Mouse (Mus musculus): ENCODE data around the gene Tmem82. TPM values are rescaled to one million over a fixed set of nuclear protein-coding genes. Genes with fewer than 3 reads are reported as not detected.

Gene Tmem82
- polyA plus RNA-seq, 1 experiment from 2014 or later = 0.32 TPM

DNA sequence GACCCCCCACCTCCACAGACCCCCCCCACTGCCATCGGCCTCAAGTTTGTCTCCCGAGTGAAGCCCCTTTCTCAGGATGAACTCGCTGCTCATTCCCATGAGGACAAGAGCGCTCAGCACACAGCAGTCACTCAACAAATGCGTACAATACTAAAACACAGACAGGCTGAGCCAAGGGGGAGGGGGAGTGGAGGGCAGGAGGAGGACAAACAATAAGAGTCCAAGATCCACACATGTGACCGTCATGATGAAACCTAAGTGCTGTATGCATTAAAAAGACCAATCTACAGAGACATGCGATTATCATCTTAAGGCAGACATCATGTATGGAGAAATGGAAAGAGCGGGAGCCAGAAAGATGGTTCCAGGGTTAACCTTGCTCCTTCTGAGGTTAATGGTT, 38.5 kb upstream of the Tmem82 start:
- ATAC-seq (ENCODE audit: insufficient number of reproducible peaks, insufficient read depth, low FRiP score, low read depth) = no peak
- whole genome bisulfite sequencing = 80% methylated on average over 8 of the region's 8 CpGs
- Histone ChIP-seq H3K27me3 (ENCODE audit: control insufficient read depth, insufficient read depth, low read length) (no peaks in the 10 kb centered on the region), H3K36me3 (ENCODE audit: control insufficient read depth, insufficient read depth, low read length) (peaks cover 14% of the 10 kb centered on the region), H3K9me3 (ENCODE audit: control insufficient read depth, low read depth, low read length) (no peaks in the 10 kb centered on the region), H3K4me2 (replicated peaks; ENCODE audit: low read depth, low read length) (no peak overlapping the region), H3K27ac (ENCODE audit: low read length) (no peak overlapping the region), H3K4me3 (ENCODE audit: low read depth, low read length) (no peak overlapping the region), H3K4me1 (ENCODE audit: control insufficient read depth, insufficient read depth, low read length) (no peaks in the 10 kb centered on the region), H3K9ac (replicated peaks; ENCODE audit: low read depth, low read length) (no peak overlapping the region)

DNA sequence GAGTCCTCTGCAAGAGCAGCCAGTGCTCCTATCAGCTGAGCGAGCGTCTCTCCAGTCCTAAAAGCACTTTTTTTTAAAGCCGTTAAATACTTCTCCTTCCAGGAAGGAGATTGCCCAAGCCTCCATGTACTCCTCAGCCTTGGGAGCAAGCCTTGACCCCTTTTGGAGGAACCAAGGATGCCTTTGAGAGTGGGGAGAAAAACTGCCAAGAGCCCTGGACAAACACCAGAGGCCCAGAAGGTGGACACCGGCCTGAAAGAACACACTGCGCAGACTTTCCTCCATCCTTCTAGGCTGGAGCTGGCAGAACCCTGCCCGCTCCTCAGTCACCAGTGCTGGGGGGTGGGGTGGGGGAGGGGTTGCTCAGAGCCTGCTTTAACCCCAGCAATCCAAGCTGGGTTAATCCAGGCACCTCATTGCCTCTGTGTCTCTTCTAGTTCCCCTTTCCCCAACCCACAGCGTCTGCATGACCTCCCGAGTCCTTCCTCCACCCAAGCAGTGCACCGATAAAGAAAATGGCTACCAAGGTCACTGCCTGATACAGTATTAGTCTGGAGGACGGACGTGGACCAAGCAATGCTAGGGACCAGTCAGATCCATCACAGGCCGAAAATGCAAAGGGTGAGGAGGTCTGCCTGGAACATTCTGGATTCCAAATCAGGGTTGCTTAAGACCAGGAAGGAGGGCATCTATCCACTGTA, 37.6 kb upstream of the Tmem82 start:
- H3K9ac ChIP-seq (replicated peaks; ENCODE audit: low read depth, low read length) = no peak overlapping the region
- no peaks in the 10 kb centered on the region for H3K9me3 ChIP-seq (ENCODE audit: control insufficient read depth, low read depth, low read length)
- no peak overlapping the region for H3K27ac ChIP-seq (ENCODE audit: low read length)
- ATAC-seq (ENCODE audit: insufficient number of reproducible peaks, insufficient read depth, low FRiP score, low read depth) = no peak
- no peak overlapping the region for H3K4me3 ChIP-seq (ENCODE audit: low read depth, low read length)
- H3K27me3 ChIP-seq (ENCODE audit: control insufficient read depth, insufficient read depth, low read length) = no peaks in the 10 kb centered on the region
- H3K4me1 ChIP-seq (ENCODE audit: control insufficient read depth, insufficient read depth, low read length) = no peaks in the 10 kb centered on the region
- WGBS = 81% methylated on average over 12 of the region's 12 CpGs
- H3K36me3 ChIP-seq (ENCODE audit: control insufficient read depth, insufficient read depth, low read length) = peaks cover 16% of the 10 kb centered on the region
- no peak overlapping the region for H3K4me2 ChIP-seq (replicated peaks; ENCODE audit: low read depth, low read length)

DNA sequence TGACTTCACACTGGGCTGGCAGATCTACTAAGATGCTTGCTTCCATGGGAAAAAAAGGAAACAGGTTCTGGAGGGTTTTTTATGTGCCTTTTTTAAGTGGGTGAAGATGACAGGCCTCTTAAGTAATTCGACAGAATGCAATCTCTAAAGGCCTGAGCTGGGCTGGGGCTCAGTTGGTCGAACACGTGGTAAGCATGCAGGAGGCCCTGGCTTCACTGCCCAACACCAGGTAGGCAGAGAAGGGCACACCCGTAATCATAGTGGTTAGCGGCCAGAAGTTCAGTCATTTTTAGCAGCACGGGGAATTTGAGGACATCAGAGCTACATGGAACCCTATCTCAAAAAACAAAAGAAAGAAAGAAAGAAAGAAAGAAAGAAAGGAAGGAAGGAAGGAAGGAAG, 36.1 kb upstream of the Tmem82 start:
- no peak for ATAC-seq (ENCODE audit: insufficient number of reproducible peaks, insufficient read depth, low FRiP score, low read depth)
- Histone ChIP-seq H3K9ac (replicated peaks; ENCODE audit: low read depth, low read length) (no peak overlapping the region), H3K4me2 (replicated peaks; ENCODE audit: low read depth, low read length) (no peak overlapping the region), H3K4me1 (ENCODE audit: control insufficient read depth, insufficient read depth, low read length) (no peaks in the 10 kb centered on the region), H3K27me3 (ENCODE audit: control insufficient read depth, insufficient read depth, low read length) (no peaks in the 10 kb centered on the region), H3K4me3 (ENCODE audit: low read depth, low read length) (no peak overlapping the region), H3K9me3 (ENCODE audit: control insufficient read depth, low read depth, low read length) (no peaks in the 10 kb centered on the region), H3K27ac (ENCODE audit: low read length) (no peak overlapping the region), H3K36me3 (ENCODE audit: control insufficient read depth, insufficient read depth, low read length) (peaks cover 9% of the 10 kb centered on the region)
- WGBS = 90% methylated on average over 6 of the region's 6 CpGs

DNA sequence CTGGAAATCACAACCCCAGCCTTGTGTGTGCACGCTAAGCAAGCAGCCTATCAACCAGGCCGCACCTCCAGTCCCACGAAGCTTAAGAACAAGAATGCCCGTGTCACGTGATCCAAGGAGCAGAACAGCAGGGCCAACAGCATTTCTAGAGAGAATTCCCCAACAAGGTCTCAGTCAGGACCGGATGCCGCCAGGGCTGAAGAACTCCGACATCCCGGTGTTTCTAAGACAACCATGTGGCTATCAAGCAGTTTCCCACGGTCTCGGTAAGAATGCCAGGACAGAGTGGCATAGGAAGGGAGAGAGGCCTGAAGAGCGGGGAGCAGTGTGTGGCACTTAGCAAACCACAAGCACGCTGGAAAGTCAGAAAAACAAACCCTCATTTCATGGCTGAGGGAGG, 35.4 kb upstream of the Tmem82 start:
- H3K4me1 ChIP-seq (ENCODE audit: control insufficient read depth, insufficient read depth, low read length) = no peaks in the 10 kb centered on the region
- no peak overlapping the region for H3K9ac ChIP-seq (replicated peaks; ENCODE audit: low read depth, low read length)
- no peak overlapping the region for H3K27ac ChIP-seq (ENCODE audit: low read length)
- H3K27me3 ChIP-seq (ENCODE audit: control insufficient read depth, insufficient read depth, low read length) = no peaks in the 10 kb centered on the region
- H3K9me3 ChIP-seq (ENCODE audit: control insufficient read depth, low read depth, low read length) = no peaks in the 10 kb centered on the region
- H3K4me2 ChIP-seq (replicated peaks; ENCODE audit: low read depth, low read length) = no peak overlapping the region
- H3K4me3 ChIP-seq (ENCODE audit: low read depth, low read length) = no peak overlapping the region
- WGBS = 90% methylated on average over 13 of the region's 13 CpGs
- H3K36me3 ChIP-seq (ENCODE audit: control insufficient read depth, insufficient read depth, low read length) = peaks cover 10% of the 10 kb centered on the region
- no peak for ATAC-seq (ENCODE audit: insufficient number of reproducible peaks, insufficient read depth, low FRiP score, low read depth)

- Histone ChIP-seq H3K9me3 (ENCODE audit: control insufficient read depth, low read depth, low read length) (no peaks in the 10 kb centered on the region), H3K4me3 (ENCODE audit: low read depth, low read length) (no peak overlapping the region), H3K27me3 (ENCODE audit: control insufficient read depth, insufficient read depth, low read length) (no peaks in the 10 kb centered on the region), H3K4me2 (replicated peaks; ENCODE audit: low read depth, low read length) (no peak overlapping the region), H3K4me1 (ENCODE audit: control insufficient read depth, insufficient read depth, low read length) (no peaks in the 10 kb centered on the region), H3K36me3 (ENCODE audit: control insufficient read depth, insufficient read depth, low read length) (peaks cover 10% of the 10 kb centered on the region; the same call in 1 of the 2 replicates), H3K9ac (replicated peaks; ENCODE audit: low read depth, low read length) (no peak overlapping the region), H3K27ac (ENCODE audit: low read length) (no peak overlapping the region)
- 87% methylated on average over 8 of the region's 8 CpGs for WGBS
- ATAC-seq (ENCODE audit: insufficient number of reproducible peaks, insufficient read depth, low FRiP score, low read depth) = no peak
These were observed 34.6 kb upstream of the Tmem82 start for GRCm38 (mm10) chr4:141653044-141653443.

DNA sequence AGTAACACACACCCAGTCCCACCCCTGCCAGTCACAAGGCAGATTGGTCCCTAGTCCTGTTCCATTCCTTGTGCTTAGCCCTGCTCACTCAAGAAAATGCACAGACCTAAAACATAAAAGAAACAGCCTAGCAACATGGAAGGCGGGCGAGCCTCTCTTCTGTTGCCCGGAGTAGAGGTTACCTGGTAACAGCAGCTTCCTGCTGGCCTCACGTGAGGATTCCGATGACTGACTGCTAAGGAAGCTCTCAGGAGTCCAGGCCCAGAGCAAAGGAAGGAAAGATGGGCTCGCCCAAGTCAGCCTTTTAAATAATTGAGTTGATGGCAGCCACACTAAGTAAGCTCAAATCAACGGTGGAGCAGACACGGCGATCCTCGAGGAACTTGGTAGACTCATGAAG, 33.5 kb upstream of the Tmem82 start:
- Histone ChIP-seq H3K9ac (replicated peaks; ENCODE audit: low read depth, low read length) (no peak overlapping the region), H3K9me3 (ENCODE audit: control insufficient read depth, low read depth, low read length) (no peaks in the 10 kb centered on the region), H3K4me3 (ENCODE audit: low read depth, low read length) (no peak overlapping the region), H3K4me2 (replicated peaks; ENCODE audit: low read depth, low read length) (no peak overlapping the region), H3K36me3 (ENCODE audit: control insufficient read depth, insufficient read depth, low read length) (peaks cover 10% of the 10 kb centered on the region; the same call in 1 of the 2 replicates), H3K27me3 (ENCODE audit: control insufficient read depth, insufficient read depth, low read length) (no peaks in the 10 kb centered on the region), H3K4me1 (ENCODE audit: control insufficient read depth, insufficient read depth, low read length) (no peaks in the 10 kb centered on the region), H3K27ac (ENCODE audit: low read length) (no peak overlapping the region)
- ATAC-seq (ENCODE audit: insufficient number of reproducible peaks, insufficient read depth, low FRiP score, low read depth) = no peak
- 90% methylated on average over 10 of the region's 10 CpGs for WGBS

GRCm38 (mm10) chr4:141651286-141651685, 32.9 kb upstream of the Tmem82 start:
- Histone ChIP-seq H3K9me3 (ENCODE audit: control insufficient read depth, low read depth, low read length) (no peaks in the 10 kb centered on the region), H3K36me3 (ENCODE audit: control insufficient read depth, insufficient read depth, low read length) (peaks cover 10% of the 10 kb centered on the region; the same call in 1 of the 2 replicates), H3K27me3 (ENCODE audit: control insufficient read depth, insufficient read depth, low read length) (no peaks in the 10 kb centered on the region), H3K4me1 (ENCODE audit: control insufficient read depth, insufficient read depth, low read length) (no peaks in the 10 kb centered on the region), H3K27ac (ENCODE audit: low read length) (no peak overlapping the region), H3K4me3 (ENCODE audit: low read depth, low read length) (no peak overlapping the region), H3K9ac (replicated peaks; ENCODE audit: low read depth, low read length) (no peak overlapping the region), H3K4me2 (replicated peaks; ENCODE audit: low read depth, low read length) (no peak overlapping the region)
- WGBS = 84% methylated on average over 6 of the region's 6 CpGs
- no peak for ATAC-seq (ENCODE audit: insufficient number of reproducible peaks, insufficient read depth, low FRiP score, low read depth)

GRCm38 (mm10) chr4:141649244-141649643, 30.8 kb upstream of the Tmem82 start:
- H3K27me3 ChIP-seq (ENCODE audit: control insufficient read depth, insufficient read depth, low read length) = no peaks in the 10 kb centered on the region
- H3K4me1 ChIP-seq (ENCODE audit: control insufficient read depth, insufficient read depth, low read length) = no peaks in the 10 kb centered on the region
- 78% methylated on average over 6 of the region's 6 CpGs for WGBS
- H3K4me2 ChIP-seq (replicated peaks; ENCODE audit: low read depth, low read length) = no peak overlapping the region
- no peak for ATAC-seq (ENCODE audit: insufficient number of reproducible peaks, insufficient read depth, low FRiP score, low read depth)
- no peak overlapping the region for H3K4me3 ChIP-seq (ENCODE audit: low read depth, low read length)
- no peak overlapping the region for H3K9ac ChIP-seq (replicated peaks; ENCODE audit: low read depth, low read length)
- no peak overlapping the region for H3K27ac ChIP-seq (ENCODE audit: low read length)
- peaks cover 10% of the 10 kb centered on the region; the same call in 1 of the 2 replicates for H3K36me3 ChIP-seq (ENCODE audit: control insufficient read depth, insufficient read depth, low read length)
- H3K9me3 ChIP-seq (ENCODE audit: control insufficient read depth, low read depth, low read length) = no peaks in the 10 kb centered on the region

- ATAC-seq (ENCODE audit: insufficient number of reproducible peaks, insufficient read depth, low FRiP score, low read depth) = no peak
- WGBS = 92% methylated on average over 5 of the region's 5 CpGs
- Histone ChIP-seq H3K4me1 (ENCODE audit: control insufficient read depth, insufficient read depth, low read length) (peaks cover 10% of the 10 kb centered on the region; the same call in 1 of the 2 replicates), H3K27ac (ENCODE audit: low read length) (no peak overlapping the region), H3K36me3 (ENCODE audit: control insufficient read depth, insufficient read depth, low read length) (peaks cover 10% of the 10 kb centered on the region; the same call in 1 of the 2 replicates), H3K9ac (replicated peaks; ENCODE audit: low read depth, low read length) (no peak overlapping the region), H3K9me3 (ENCODE audit: control insufficient read depth, low read depth, low read length) (no peaks in the 10 kb centered on the region), H3K4me2 (replicated peaks; ENCODE audit: low read depth, low read length) (no peak overlapping the region), H3K4me3 (ENCODE audit: low read depth, low read length) (no peak overlapping the region), H3K27me3 (ENCODE audit: control insufficient read depth, insufficient read depth, low read length) (no peaks in the 10 kb centered on the region)
These were observed 29.8 kb upstream of the Tmem82 start for GRCm38 (mm10) chr4:141648262-141648661.
